Mouse (Mus musculus) neural tube, postnatal 0 days (tissue): ENCODE results near the gene Trim3. TPM values are rescaled to one million over a fixed set of nuclear protein-coding genes. Genes with fewer than 3 reads are reported as not detected.

Source experiments
- polyA plus RNA-seq: library from polyadenylated mRNA; unstranded; fragments of >200 nt; fragmentation: Nextera tagmentation; extraction: Ambion mirVana; gene quantifications from 2 replicates; pipeline ENCODE4 v1.2.1, GENCODE M21; 2015

Gene Trim3
- 95.8 and 110 TPM in 2 replicates for polyA plus RNA-seq

GRCm38 (mm10) chr7:105633127-105633800 is at the start of gene Trim3:
Gene Trim3, minus strand, starts transcription at chr7:105633571.

GRCm38 (mm10) chr7:105650639-105651435 is 17.5 kb upstream of the Trim3 start, which contains the start of gene Dnhd1:
Gene Dnhd1, plus strand, starts transcription at chr7:105650827.

DNA sequence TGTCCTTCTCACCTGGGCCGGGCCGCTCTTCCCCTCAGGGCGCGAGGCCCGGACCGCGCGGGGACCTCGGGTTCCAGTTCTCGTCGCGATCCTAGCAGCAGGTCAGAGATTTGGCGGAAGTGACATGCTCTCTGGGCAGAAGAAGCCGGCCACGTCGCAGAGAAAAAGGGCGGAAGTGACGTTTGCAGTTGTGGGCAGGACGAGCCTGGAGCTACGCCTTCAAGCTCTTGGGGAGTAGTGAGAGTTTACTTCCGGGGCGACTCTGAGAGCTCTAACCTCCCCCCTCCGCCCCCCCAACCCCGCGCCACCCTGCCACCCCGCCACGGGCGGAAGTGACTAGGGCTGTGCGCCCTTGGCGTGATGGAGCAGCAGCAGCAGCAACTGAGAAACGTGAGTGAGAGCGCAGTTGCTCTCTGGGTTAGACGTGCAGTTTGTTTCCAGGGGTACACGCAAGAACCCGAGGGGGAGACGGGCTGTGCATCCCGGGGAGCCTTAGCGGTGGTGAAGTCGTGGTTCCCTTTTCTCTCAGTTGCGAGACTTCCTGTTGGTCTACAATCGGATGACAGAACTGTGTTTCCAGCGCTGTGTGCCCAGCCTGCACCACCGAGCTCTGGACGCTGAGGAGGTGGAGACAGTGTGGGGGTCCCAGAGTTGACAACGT is 7.0 kb upstream of the Trim3 start, which contains the start of the genes Arfip2 and Gm45799:
TSS of gene Arfip2 (minus strand) at position 184 of the 661 bp plus-strand sequence.
TSS of gene Gm45799 (plus strand) at position 320 of the 661 bp plus-strand sequence.

DNA sequence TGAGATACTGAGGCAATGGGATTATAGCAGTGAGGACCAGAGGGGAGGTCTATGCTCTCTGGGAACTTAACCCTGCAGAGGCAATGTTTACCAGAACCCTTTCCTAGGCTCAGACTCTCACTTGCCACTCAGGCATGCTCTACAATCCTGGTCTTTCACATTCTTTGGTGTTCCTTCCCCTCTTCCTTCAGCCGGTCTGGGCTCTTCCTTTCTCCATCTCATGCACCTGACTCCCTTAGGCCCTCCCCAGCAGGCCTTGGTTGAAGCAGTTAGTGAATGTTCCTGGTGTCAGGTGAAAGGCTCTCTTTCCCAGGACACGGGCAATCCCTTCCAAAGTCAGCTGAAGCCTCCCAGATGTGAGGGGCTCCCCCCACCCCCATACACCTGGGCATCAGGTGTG is 6.4 kb upstream of the Trim3 start, which contains the start of gene Timm10b:
TSS of gene Timm10b (plus strand) at position 301 of the 400 bp plus-strand sequence.

GRCm38 (mm10) chr7:105581094-105581703 is 52.2 kb downstream of the Trim3 start, which contains the start of gene Apbb1:
Gene Apbb1, minus strand, starts transcription at chr7:105581653.

Other genes starting within 250 kb of the Trim3 start
- gene Fam160a2, start 233.5 kb downstream of the Trim3 start, polyA plus RNA-seq = 29.2 and 36.0 TPM in 2 replicates
- gene Cnga4, start 229.0 kb downstream of the Trim3 start, polyA plus RNA-seq = 0.13 and 0.18 TPM in 2 replicates
- 7.7 and 8.3 TPM in 2 replicates for gene Cckbr, start 207.8 kb downstream of the Trim3 start, polyA plus RNA-seq
- 51.8 and 63.3 TPM in 2 replicates for gene Cavin3, start 151.3 kb downstream of the Trim3 start, polyA plus RNA-seq
- 97.1 and 101 TPM in 2 replicates for gene Smpd1, start 79.2 kb downstream of the Trim3 start, polyA plus RNA-seq
- 260 and 295 TPM in 2 replicates for gene Apbb1, start 51.9 kb downstream of the Trim3 start, polyA plus RNA-seq
- 0.19 TPM in 1 of 2 replicates, not detected in the other for gene Hpx, start 33.4 kb downstream of the Trim3 start, polyA plus RNA-seq
- gene Timm10b, start 6.5 kb upstream of the Trim3 start, polyA plus RNA-seq = 229 and 231 TPM in 2 replicates
- 75.6 and 81.8 TPM in 2 replicates for gene Arfip2, start 6.8 kb upstream of the Trim3 start, polyA plus RNA-seq
- gene Gm45799, start 7.0 kb upstream of the Trim3 start, polyA plus RNA-seq = 18.2 and 25.6 TPM in 2 replicates
- 1.5 and 1.7 TPM in 2 replicates for gene Dnhd1, start 17.3 kb upstream of the Trim3 start, polyA plus RNA-seq
- gene Ilk, start 103.0 kb upstream of the Trim3 start, polyA plus RNA-seq = 181 and 191 TPM in 2 replicates
- 19.3 and 20.0 TPM in 2 replicates for gene Rrp8, start 103.8 kb upstream of the Trim3 start, polyA plus RNA-seq
- gene Taf10, start 110.8 kb upstream of the Trim3 start, polyA plus RNA-seq = 129 and 156 TPM in 2 replicates
- gene Tpp1, start 118.7 kb upstream of the Trim3 start, polyA plus RNA-seq = 54.2 and 63.4 TPM in 2 replicates
- gene Dchs1, start 154.1 kb upstream of the Trim3 start, polyA plus RNA-seq = 5.9 and 7.6 TPM in 2 replicates
- gene Mrpl17, start 177.5 kb upstream of the Trim3 start, polyA plus RNA-seq = 234 and 242 TPM in 2 replicates